ENCODE assay signal across 22 mouse cellular contexts in the genomic region with DNA sequence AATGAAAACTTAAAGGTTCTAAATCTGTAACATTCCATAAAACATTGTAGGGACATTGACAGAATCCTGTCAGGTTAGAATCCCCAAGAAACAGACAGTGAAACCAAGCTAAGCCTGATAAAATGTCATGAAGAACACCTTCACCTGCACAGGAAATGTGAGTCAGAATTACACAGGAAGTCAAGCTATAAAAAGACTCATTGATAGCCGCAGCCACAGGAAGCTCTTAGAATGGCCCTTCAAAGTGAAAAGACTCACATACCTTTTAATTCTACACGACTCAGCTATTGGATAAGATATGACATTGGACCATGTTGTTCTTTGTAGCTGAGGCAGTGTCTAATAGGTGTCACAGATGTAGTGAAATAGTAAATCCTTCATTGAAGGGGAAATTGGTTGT. TPM values are rescaled to one million over a fixed set of nuclear protein-coding genes. Genes with fewer than 3 reads are reported as not detected.
DNase-seq lines count a peak whose midpoint lies in the region; ATAC-seq lines count a peak whose summit lies in the region.
"Had no signal": no experiment of that assay in that cellular context is flagged by ENCODE, and none has a peak within 500 bp of the region (broad histone marks: within the 10 kb centered on the region; RNA-seq: fewer than 3 reads in every experiment).

No protein-coding gene starts in this region.

- no peaks in the 10 kb centered on the region for H3K9me3 ChIP-seq in hindbrain, embryonic 13.5 days
- H3K9me3 ChIP-seq: forebrain, embryonic 13.5 days; heart, embryonic 10.5 days; midbrain, embryonic 15.5 days had no signal

- no peak for ATAC-seq in hindbrain, embryonic 13.5 days (ENCODE audit: low FRiP score)
- ATAC-seq: forebrain, embryonic 13.5 days; midbrain, embryonic 15.5 days had no signal

- H3K9ac ChIP-seq in hindbrain, embryonic 13.5 days, result no peak overlapping the region
- H3K9ac ChIP-seq: forebrain, embryonic 13.5 days; midbrain, embryonic 15.5 days had no signal

- WGBS in hindbrain, embryonic 13.5 days, result 66% methylated on average over 2 of the region's 2 CpGs

- H3K4me3 ChIP-seq in hindbrain, embryonic 13.5 days, result no peak overlapping the region
- H3K4me3 ChIP-seq: erythroblast, embryonic 14.5 days; forebrain, embryonic 13.5 days; heart, embryonic 10.5 days; left cerebral cortex, adult 2 months; midbrain, embryonic 15.5 days had no signal

- no peaks in the 10 kb centered on the region for H3K36me3 ChIP-seq in hindbrain, embryonic 13.5 days
- H3K36me3 ChIP-seq: heart, embryonic 10.5 days; midbrain, embryonic 15.5 days had no signal

- H3K4me1 ChIP-seq in hindbrain, embryonic 13.5 days (replicated peaks), result no peaks in the 10 kb centered on the region
- H3K4me1 ChIP-seq: forebrain, embryonic 13.5 days; heart, embryonic 10.5 days; midbrain, embryonic 15.5 days had no signal

- no peaks in the 10 kb centered on the region for H3K27me3 ChIP-seq in hindbrain, embryonic 13.5 days
- H3K27me3 ChIP-seq: forebrain, embryonic 13.5 days; midbrain, embryonic 15.5 days had no signal

- no peak overlapping the region for H3K4me2 ChIP-seq in hindbrain, embryonic 13.5 days
- H3K4me2 ChIP-seq: forebrain, embryonic 13.5 days; midbrain, embryonic 15.5 days had no signal

- peak; percentile 1 to 5 for DNase-seq in thymus, adult 18-20 months
- DNase-seq in thymus, postnatal 36 days, result no peak
- peak; percentile 41 for DNase-seq in T-cell, adult 2 months (ENCODE audit: low spot score)
- peak; percentile 30 to 49 for DNase-seq in natural killer cell, adult 2 months (ENCODE audit: low spot score in 2 of 2)
- no peak for DNase-seq in right cerebral cortex, postnatal 4 days
- no peak for DNase-seq in urinary bladder, postnatal 10 days (ENCODE audit: low spot score)
- DNase-seq: adrenal gland, adult 2 months; cerebellum, adult 9-10 months; kidney, adult 9 months; kidney, postnatal 4 days; layer of hippocampus, adult 9-11 months; left cerebral cortex, postnatal 4 days; liver; lung, postnatal 10 days; retina, postnatal 1 day had no signal

- H3K27ac ChIP-seq in hindbrain, embryonic 13.5 days, result no peak overlapping the region
- H3K27ac ChIP-seq: forebrain, embryonic 13.5 days; heart, embryonic 10.5 days; left cerebral cortex, adult 2 months; midbrain, embryonic 15.5 days had no signal

RNA-seq across cellular contexts. Expression of a gene that starts 55.3 kb away (rescaled TPM):
- polyA plus RNA-seq in hindbrain, embryonic 13.5 days (2015; fragmentation: Nextera tagmentation; extraction: Ambion mirVana), result 21.0 and 22.4 TPM in 2 replicates
- polyA plus RNA-seq: adrenal gland, adult 2 months; erythroblast, embryonic 14.5 days; small intestine, adult 2 months had no signal

Comparison
In these comparisons a context has a peak if more than half of its experiments do, and no peak if none do; other contexts are left out.
1. DNase-seq: peak in thymus, adult 18-20 months (2 of 2), T-cell, adult 2 months (single experiment) and natural killer cell, adult 2 months (2 of 2); none in thymus, postnatal 36 days (0 of 2), right cerebral cortex, postnatal 4 days (single experiment) and urinary bladder, postnatal 10 days (single experiment).